Mouse (Mus musculus) embryonic fibroblast, embryonic 13.5 days (primary cell): ENCODE measurements around the gene Pnrc2.

Source experiments
- CTCF ChIP-seq: IDR thresholded peaks from 2 replicates; pipeline ENCODE4 v1.5.1; 2011; ENCODE audit warnings: mild to moderate bottlenecking, control low read depth, low read length, moderate library complexity, borderline replicate concordance; ENCODE audit not compliant: insufficient read depth
- POLR2A ChIP-seq: IDR thresholded peaks from 2 replicates; pipeline ENCODE4 v1.6.1; 2011; ENCODE audit warnings: low read depth, mild to moderate bottlenecking, control low read depth, low read length, moderate library complexity

DNA sequence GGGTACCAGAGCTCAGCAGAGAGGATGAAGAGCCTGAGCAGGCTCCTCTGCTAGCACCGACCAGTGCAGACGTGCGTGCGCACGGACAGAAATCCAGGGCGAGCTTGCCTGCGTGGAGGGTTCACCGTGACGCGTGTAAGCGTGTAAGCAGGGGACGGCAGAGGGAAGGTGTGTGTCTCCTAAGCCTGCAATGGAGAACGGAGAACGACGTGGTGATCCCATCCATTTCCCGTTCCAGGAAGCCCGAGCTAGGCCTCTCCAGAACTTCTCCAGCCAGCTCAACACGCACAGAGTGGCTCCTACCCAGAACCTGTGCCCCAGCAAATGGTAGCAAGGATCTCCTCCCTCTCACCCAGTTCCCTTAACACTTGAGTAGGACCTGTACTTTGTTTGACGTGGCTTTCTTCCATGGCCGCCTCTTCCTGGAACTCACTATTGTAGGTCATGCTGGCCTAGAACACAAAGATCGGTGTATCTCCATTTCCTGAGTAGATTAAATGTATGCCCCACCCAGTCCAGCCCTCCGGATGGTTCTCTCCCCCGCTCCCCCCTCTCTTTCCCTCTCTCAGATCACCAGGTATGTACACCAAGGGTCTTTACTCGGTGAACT is 14.9 kb upstream of the Pnrc2 start:
- TF ChIP-seq CTCF (no peak), POLR2A (no peak)
